Mouse (Mus musculus) forebrain, embryonic 15.5 days (tissue): ENCODE results near the gene Il31ra. TPM values are rescaled to one million over a fixed set of nuclear protein-coding genes. Genes with fewer than 3 reads are reported as not detected.

ENCODE experiments used
- ATAC-seq: fragments of 200-750 bp; cut with Nextera tagmentation; replicated peaks from 2 replicates; pipeline ENCODE4 v1.8.0; 2017; ENCODE audit warnings: mild to moderate bottlenecking, moderate TSS enrichment, moderate library complexity
- H3K27ac ChIP-seq: fragments of 300-500 bp; sonication (generic); replicated peaks from 2 replicates; pipeline ENCODE4 v1.5.1; 2015; ENCODE audit warnings: mild to moderate bottlenecking, inconsistent platforms
- H3K27me3 ChIP-seq: fragments of 300-500 bp; sonication (generic); 2 replicates; pipeline ENCODE4 v1.6.1; 2015; ENCODE audit warnings: inconsistent platforms
- H3K36me3 ChIP-seq: fragments of 300-500 bp; sonication (generic); 2 replicates; pipeline ENCODE4 v1.6.1; 2015; ENCODE audit warnings: mild to moderate bottlenecking, inconsistent platforms
- H3K4me1 ChIP-seq: fragments of 300-500 bp; sonication (generic); 2 replicates; pipeline ENCODE4 v1.6.1; 2015; ENCODE audit warnings: inconsistent platforms
- H3K4me2 ChIP-seq: fragments of 300-500 bp; sonication (generic); replicated peaks from 2 replicates; pipeline ENCODE4 v1.6.1; 2015; ENCODE audit warnings: mild to moderate bottlenecking, inconsistent platforms
- H3K4me3 ChIP-seq: fragments of 300-500 bp; sonication (generic); 2 replicates; pipeline ENCODE4 v1.5.1; 2015; ENCODE audit warnings: mild to moderate bottlenecking, inconsistent platforms
- H3K9ac ChIP-seq: fragments of 300-500 bp; sonication (generic); replicated peaks from 2 replicates; pipeline ENCODE4 v1.6.1; 2015; ENCODE audit warnings: mild to moderate bottlenecking, inconsistent platforms
- H3K9me3 ChIP-seq: fragments of 300-500 bp; sonication (generic); 2 replicates; pipeline ENCODE4 v1.6.1; 2016; ENCODE audit warnings: inconsistent platforms
- WGBS: fragments of 180-500 bp; shearing (Covaris S2); methylation state at CpG from one replicate; pipeline ENCODE4 v1.1.7; 2015; ENCODE audit warnings: mixed read lengths; 5-methylcytosine and 5-hydroxymethylcytosine counted together
- polyA plus RNA-seq: library from polyadenylated mRNA; unstranded; fragments of >200 nt; fragmentation: Nextera tagmentation; extraction: Ambion mirVana; gene quantifications from 2 replicates; pipeline ENCODE4 v1.2.1, GENCODE M21; 2015

Gene Il31ra
- polyA plus RNA-seq, 1 experiment from 2014 or later: 0.19 TPM

- H3K9me3 ChIP-seq: no peaks in the 10 kb centered on the region
- no peak overlapping the region for H3K9ac ChIP-seq
- H3K4me3 ChIP-seq: no peak overlapping the region
- H3K4me1 ChIP-seq: no peaks in the 10 kb centered on the region
- no peak overlapping the region for H3K4me2 ChIP-seq
- H3K27ac ChIP-seq: no peak overlapping the region
- no peaks in the 10 kb centered on the region for H3K27me3 ChIP-seq
- no peaks in the 10 kb centered on the region for H3K36me3 ChIP-seq
- no peak for ATAC-seq
- WGBS: 93% methylated on average over 5 of the region's 5 CpGs
Observed at GRCm38 (mm10) chr13:112553304-112553703, 40.9 kb downstream of the Il31ra start.

- 93% methylated on average over 7 of the region's 7 CpGs for WGBS
- Histone ChIP-seq H3K9me3 (no peaks in the 10 kb centered on the region), H3K36me3 (no peaks in the 10 kb centered on the region), H3K4me2 (no peak overlapping the region), H3K4me3 (no peak overlapping the region), H3K27ac (no peak overlapping the region), H3K27me3 (no peaks in the 10 kb centered on the region), H3K4me1 (no peaks in the 10 kb centered on the region), H3K9ac (no peak overlapping the region)
- ATAC-seq: no peak
Observed at GRCm38 (mm10) chr13:112551641-112552548, 42.3 kb downstream of the Il31ra start.

GRCm38 (mm10) chr13:112541223-112541975 lies 52.8 kb downstream of the Il31ra start:
- no peak overlapping the region for H3K4me3 ChIP-seq
- no peak for ATAC-seq
- no peak overlapping the region for H3K27ac ChIP-seq
- H3K36me3 ChIP-seq: no peaks in the 10 kb centered on the region
- no peak overlapping the region for H3K4me2 ChIP-seq
- H3K9me3 ChIP-seq: no peaks in the 10 kb centered on the region
- H3K4me1 ChIP-seq: no peaks in the 10 kb centered on the region
- no peak overlapping the region for H3K9ac ChIP-seq
- WGBS: 88% methylated on average over 10 of the region's 10 CpGs
- no peaks in the 10 kb centered on the region for H3K27me3 ChIP-seq

- no peaks in the 10 kb centered on the region for H3K36me3 ChIP-seq
- no peaks in the 10 kb centered on the region for H3K4me1 ChIP-seq
- no peaks in the 10 kb centered on the region for H3K9me3 ChIP-seq
- H3K27me3 ChIP-seq: no peaks in the 10 kb centered on the region
- WGBS: 79% methylated on average over 3 of the region's 3 CpGs
- H3K4me3 ChIP-seq: no peak overlapping the region
- ATAC-seq: no peak
- H3K9ac ChIP-seq: no peak overlapping the region
- no peak overlapping the region for H3K4me2 ChIP-seq
- H3K27ac ChIP-seq: no peak overlapping the region
Observed at GRCm38 (mm10) chr13:112540616-112541015, 53.5 kb downstream of the Il31ra start.

GRCm38 (mm10) chr13:112537065-112537464 lies 57.1 kb downstream of the Il31ra start:
- no peak for ATAC-seq
- 97% methylated on average over 7 of the region's 7 CpGs for WGBS
- H3K4me2 ChIP-seq: no peak overlapping the region
- H3K4me1 ChIP-seq: no peaks in the 10 kb centered on the region
- no peaks in the 10 kb centered on the region for H3K36me3 ChIP-seq
- H3K4me3 ChIP-seq: no peak overlapping the region
- H3K27me3 ChIP-seq: no peaks in the 10 kb centered on the region
- no peak overlapping the region for H3K27ac ChIP-seq
- H3K9ac ChIP-seq: no peak overlapping the region
- no peaks in the 10 kb centered on the region for H3K9me3 ChIP-seq

GRCm38 (mm10) chr13:112536611-112537010 lies 57.5 kb downstream of the Il31ra start:
- ATAC-seq: no peak
- H3K27me3 ChIP-seq: no peaks in the 10 kb centered on the region
- no peaks in the 10 kb centered on the region for H3K9me3 ChIP-seq
- H3K9ac ChIP-seq: no peak overlapping the region
- 84% methylated on average over 4 of the region's 4 CpGs for WGBS
- no peak overlapping the region for H3K4me3 ChIP-seq
- H3K4me1 ChIP-seq: no peaks in the 10 kb centered on the region
- no peak overlapping the region for H3K27ac ChIP-seq
- no peak overlapping the region for H3K4me2 ChIP-seq
- H3K36me3 ChIP-seq: no peaks in the 10 kb centered on the region

- 78% methylated on average over 9 of the region's 9 CpGs for WGBS
- no peak overlapping the region for H3K9ac ChIP-seq
- H3K27ac ChIP-seq: no peak overlapping the region
- ATAC-seq: no peak
- H3K4me2 ChIP-seq: no peak overlapping the region
- H3K27me3 ChIP-seq: no peaks in the 10 kb centered on the region
- H3K9me3 ChIP-seq: no peaks in the 10 kb centered on the region
- no peaks in the 10 kb centered on the region for H3K4me1 ChIP-seq
- H3K36me3 ChIP-seq: no peaks in the 10 kb centered on the region
- H3K4me3 ChIP-seq: no peak overlapping the region
Observed at GRCm38 (mm10) chr13:112533556-112533955, 60.6 kb downstream of the Il31ra start.

- no peak overlapping the region for H3K27ac ChIP-seq
- 92% methylated on average over 6 of the region's 6 CpGs for WGBS
- no peak for ATAC-seq
- H3K9ac ChIP-seq: no peak overlapping the region
- H3K27me3 ChIP-seq: no peaks in the 10 kb centered on the region
- H3K4me3 ChIP-seq: no peak overlapping the region
- no peaks in the 10 kb centered on the region for H3K9me3 ChIP-seq
- H3K4me1 ChIP-seq: no peaks in the 10 kb centered on the region
- no peaks in the 10 kb centered on the region for H3K36me3 ChIP-seq
- H3K4me2 ChIP-seq: no peak overlapping the region
Observed at GRCm38 (mm10) chr13:112532235-112532634, 61.9 kb downstream of the Il31ra start.

GRCm38 (mm10) chr13:112529893-112530292 lies 64.3 kb downstream of the Il31ra start:
- Histone ChIP-seq H3K4me1 (no peaks in the 10 kb centered on the region), H3K27ac (no peak overlapping the region), H3K9ac (no peak overlapping the region), H3K4me2 (no peak overlapping the region), H3K4me3 (no peak overlapping the region), H3K9me3 (no peaks in the 10 kb centered on the region), H3K27me3 (no peaks in the 10 kb centered on the region), H3K36me3 (no peaks in the 10 kb centered on the region)
- 37% methylated on average over 3 of the region's 3 CpGs for WGBS
- ATAC-seq: peak; percentile 67

GRCm38 (mm10) chr13:112527186-112527585 lies 67.0 kb downstream of the Il31ra start:
- Histone ChIP-seq H3K4me3 (no peak overlapping the region), H3K27me3 (no peaks in the 10 kb centered on the region), H3K27ac (no peak overlapping the region), H3K4me2 (no peak overlapping the region), H3K9me3 (no peaks in the 10 kb centered on the region), H3K4me1 (no peaks in the 10 kb centered on the region), H3K9ac (no peak overlapping the region), H3K36me3 (no peaks in the 10 kb centered on the region)
- WGBS: 45% methylated on average over 1 of the region's 1 CpGs
- no peak for ATAC-seq

GRCm38 (mm10) chr13:112523346-112523970 lies 70.7 kb downstream of the Il31ra start:
- Histone ChIP-seq H3K4me3 (no peak overlapping the region), H3K9ac (no peak overlapping the region), H3K4me2 (no peak overlapping the region), H3K36me3 (no peaks in the 10 kb centered on the region), H3K27ac (no peak overlapping the region), H3K4me1 (no peaks in the 10 kb centered on the region), H3K9me3 (no peaks in the 10 kb centered on the region), H3K27me3 (no peaks in the 10 kb centered on the region)
- WGBS: 92% methylated on average over 10 of the region's 10 CpGs
- ATAC-seq: no peak

GRCm38 (mm10) chr13:112522896-112523295 lies 71.3 kb downstream of the Il31ra start:
- 85% methylated on average over 3 of the region's 3 CpGs for WGBS
- no peaks in the 10 kb centered on the region for H3K9me3 ChIP-seq

More at GRCm38 (mm10) chr13:112522896-112523295, 71.3 kb downstream of the Il31ra start:
- Histone ChIP-seq H3K9ac (no peak overlapping the region), H3K36me3 (no peaks in the 10 kb centered on the region), H3K4me2 (no peak overlapping the region), H3K27me3 (no peaks in the 10 kb centered on the region), H3K27ac (no peak overlapping the region), H3K4me3 (no peak overlapping the region), H3K4me1 (no peaks in the 10 kb centered on the region)
- ATAC-seq: no peak
